Mouse (Mus musculus) adrenal gland, postnatal 10 days (tissue): Measurements from ENCODE around the gene Nkiras2. TPM values are rescaled to one million over a fixed set of nuclear protein-coding genes. Genes with fewer than 3 reads are reported as not detected.
"Not testable (repeated sequence)": the region's sequence is repeated elsewhere in the genome, so short reads cannot be mapped to it uniquely, and the experiment has no call there.

Experiments
- DNase-seq: peaks from one replicate; pipeline ENCODE4 v3.0.0; 2021; ENCODE audit warnings: mixed read lengths
- long read RNA-seq, 2 experiments: library from polyadenylated mRNA; stranded (forward); transcript quantifications; one replicate each; pipeline ENCODE4 v2.0.0; 2021
- total RNA-seq, 2 experiments: library from RNA; stranded (reverse); gene quantifications; 2 replicates each; pipeline ENCODE4 v1.2.3; 2021

Nkiras2 gene
- total RNA-seq = 10 to 100 TPM; 44.9 to 54.3 TPM
- long read RNA-seq, experiment 1, transcript Nkiras2-201 (4 exons, 2,097 nt) = major isoform, 56 of 71 reads
- long read RNA-seq, experiment 1, partial matches to known transcripts = 3 of 71 reads
- long read RNA-seq, experiment 1, other reads (novel, unspliced or antisense) = 12 of 71 reads
- long read RNA-seq, experiment 2, transcript Nkiras2-201 (4 exons, 2,097 nt) = major isoform, 54 of 64 reads
- long read RNA-seq, experiment 2, partial matches to known transcripts = 4 of 64 reads
- long read RNA-seq, experiment 2, other reads (novel, unspliced or antisense) = 6 of 64 reads

DNA sequence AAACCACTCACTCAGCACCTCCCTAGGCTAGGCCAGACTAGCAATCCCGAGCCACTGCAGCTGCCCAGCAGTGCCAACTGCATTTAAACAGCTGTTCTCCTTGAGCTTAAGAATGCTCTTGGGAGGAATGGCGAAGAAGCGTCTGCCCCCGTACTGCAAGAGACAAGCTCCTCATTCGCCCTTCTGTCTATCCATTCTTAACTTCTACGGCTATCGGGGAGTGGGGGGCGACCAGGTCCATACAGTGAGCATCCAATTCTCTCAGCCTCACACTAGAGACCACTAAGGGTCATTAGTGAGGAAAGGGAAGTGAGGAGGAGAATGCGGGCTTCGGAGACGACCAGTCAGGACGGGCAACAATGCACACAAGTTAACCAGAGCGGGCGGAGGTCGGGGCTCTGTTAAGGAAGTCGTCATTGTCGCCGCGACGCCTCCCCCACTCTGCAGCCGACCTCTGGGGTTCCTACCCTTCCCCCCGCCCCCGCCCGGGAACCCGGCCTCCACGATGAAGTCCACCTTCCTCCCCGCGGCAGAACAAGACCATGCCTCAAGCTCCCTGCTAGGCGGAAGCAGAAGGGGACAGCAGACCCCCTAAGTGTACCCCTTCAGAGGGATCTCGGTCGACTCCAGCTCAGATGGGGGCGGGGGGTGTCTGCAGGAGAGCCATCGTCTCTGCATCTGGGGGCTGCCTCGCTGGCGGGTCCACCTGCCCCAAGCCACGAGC is at the start of gene Nkiras2:
Gene Nkiras2, plus strand, starts transcription at position 484 of the 724 bp plus-strand sequence.
- DNase-seq = peak; percentile 82

DNA sequence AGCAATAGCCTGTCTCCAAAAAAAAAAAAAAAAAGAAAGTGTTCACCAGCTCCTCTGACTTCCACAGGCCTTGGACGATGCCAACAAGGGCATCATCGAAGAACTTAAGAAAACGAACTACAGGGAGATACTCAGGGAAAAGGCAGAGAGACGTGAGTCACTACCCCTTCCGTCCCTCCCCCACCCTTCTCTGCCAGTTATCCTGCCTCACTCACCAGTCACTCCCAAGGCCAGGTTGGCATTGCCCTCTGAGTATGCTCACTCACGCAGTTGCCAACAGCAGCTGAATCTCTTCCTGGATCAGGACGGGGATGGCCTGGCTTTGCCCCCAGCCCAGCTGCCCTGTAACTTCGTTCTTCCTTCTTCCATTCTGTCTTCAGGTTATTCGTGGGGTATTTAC is 49.3 kb upstream of the Nkiras2 start:
- DNase-seq = peak; percentile 82

DNA sequence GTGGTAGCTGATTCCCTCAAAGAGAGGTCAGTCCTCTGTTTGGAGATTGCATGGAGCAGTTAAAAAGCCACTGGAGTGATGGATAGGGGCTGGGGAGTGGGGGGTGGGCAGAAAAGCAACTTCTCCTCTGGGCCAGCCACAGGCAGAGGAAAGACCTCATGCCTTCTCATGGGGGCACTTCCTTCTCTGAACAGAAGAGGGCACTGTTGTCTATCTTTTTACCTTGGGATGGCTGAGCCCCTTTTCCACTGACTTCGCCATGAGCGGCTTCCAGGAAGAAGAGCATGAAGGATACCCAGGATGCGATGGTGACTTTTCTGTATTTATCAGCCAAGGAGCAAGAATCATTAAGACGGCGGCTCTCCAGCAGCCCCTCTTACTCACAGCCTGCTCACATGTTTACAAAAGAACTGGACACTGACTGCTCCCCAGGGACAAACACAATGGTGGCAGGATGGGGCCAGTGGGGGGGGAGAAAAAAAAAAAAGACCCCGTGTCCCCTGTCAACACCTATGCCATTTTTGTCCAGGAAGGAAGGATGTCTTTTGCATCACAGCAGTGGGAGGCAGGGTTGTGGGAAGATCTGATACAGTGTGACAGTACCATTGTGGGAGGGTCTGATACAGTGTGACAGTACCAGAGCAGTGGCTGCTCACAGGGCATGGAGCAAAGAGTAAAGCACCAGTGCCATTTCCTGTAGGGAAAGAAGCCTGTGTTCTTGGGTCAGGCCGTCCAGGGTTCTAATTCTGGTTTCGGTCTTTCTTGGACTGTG is 48.4 kb upstream of the Nkiras2 start:
- peak; percentile 86 for DNase-seq

DNA sequence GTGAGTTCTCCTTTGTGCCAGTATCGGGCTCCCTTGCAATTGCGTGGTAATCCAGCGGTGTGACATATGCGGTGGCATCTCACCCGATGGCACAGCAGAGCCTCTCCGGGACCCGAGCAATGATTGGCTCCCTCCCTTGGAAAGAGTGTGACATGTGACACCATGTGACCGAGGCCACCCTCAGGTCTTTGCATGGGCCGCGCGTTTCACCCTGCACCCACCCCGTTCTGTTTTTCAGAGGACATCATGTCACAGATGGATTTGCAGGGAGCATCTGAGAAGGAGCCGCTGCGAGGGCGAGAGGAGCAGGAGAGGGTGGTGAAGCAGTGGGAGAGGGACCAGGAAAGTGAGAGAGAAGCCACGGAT is 47.9 kb upstream of the Nkiras2 start:
- DNase-seq = no peak

DNA sequence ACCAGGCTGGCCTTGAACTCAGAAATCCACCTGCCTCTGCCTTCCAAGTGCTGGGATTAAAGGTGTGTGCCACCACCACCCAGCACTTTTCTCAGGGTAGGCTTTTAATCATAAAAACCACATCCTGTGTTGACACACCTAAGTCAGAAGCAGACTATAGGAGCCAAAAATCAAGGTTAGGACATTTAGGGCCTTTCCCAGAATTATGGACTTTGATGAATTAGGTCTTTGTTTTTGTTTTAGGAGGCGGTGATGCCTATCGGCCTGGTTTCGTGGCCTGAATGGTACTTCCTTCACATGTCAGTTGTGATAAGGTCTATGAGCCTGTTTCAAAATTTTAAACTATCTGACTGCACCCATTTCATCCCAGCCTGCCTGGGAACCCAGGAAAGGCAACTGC is 44.9 kb upstream of the Nkiras2 start:
- DNase-seq = no peak

DNA sequence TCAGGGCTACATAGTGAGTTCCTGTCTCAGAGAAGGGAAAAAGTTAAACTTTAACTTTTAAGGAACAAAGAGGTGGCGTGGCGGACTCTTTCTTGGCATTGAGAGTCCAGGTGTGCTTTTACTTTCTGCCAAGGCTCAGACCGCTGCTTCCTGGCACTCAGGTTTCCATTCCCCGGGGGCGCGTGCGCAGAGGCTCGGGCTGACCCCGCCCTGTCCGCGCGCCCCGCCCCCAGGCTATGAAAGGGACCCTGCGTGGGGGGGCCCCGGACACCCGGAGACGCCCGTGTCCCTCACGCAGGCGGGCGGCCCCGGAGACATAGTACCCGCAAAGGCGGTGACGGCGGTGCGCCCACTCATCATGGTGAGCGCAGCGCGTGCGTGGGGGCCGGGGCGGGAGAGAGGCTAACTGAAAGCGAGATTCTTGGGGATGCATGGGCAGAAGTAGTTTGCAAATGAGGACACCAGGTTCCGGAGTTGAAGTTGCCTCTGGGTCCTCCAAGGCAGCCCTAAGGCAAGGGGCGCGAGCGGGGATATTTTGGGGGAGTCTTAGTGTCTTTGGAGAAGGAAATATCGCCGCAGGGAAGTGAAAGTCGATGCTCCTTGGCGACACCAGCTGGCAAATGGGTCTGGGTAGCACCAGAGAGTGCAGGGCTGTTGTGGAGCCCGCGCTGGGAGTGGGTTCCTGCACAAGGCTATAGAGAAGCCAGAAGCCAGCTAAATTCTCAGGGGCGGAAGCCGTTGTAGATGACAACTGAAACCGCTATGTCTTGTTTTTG is 44.1 kb upstream of the Nkiras2 start, which contains the start of gene Cnp:
Gene Cnp, plus strand, starts transcription at position 197 of the 776 bp plus-strand sequence.
- peak; percentile 90 for DNase-seq

DNA sequence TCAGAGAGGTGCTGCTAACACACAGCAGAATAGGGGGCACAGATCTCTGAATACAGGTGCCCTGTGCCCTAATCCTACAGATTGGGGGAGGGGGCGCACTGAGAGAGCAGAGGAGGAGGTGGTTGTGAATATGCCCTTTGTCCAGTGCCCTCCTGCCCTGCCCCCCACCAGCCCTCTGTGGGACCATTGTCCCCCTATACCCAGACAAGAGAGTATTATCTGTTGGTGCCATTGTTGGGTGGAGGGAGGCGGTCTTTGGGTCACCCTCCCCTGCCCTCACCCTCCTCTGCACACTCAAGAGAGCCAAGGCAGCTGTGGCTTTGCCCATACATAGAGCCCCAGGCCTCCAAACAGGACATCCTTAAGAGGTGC is 43.6 kb upstream of the Nkiras2 start:
- peak; percentile 27 for DNase-seq

DNA sequence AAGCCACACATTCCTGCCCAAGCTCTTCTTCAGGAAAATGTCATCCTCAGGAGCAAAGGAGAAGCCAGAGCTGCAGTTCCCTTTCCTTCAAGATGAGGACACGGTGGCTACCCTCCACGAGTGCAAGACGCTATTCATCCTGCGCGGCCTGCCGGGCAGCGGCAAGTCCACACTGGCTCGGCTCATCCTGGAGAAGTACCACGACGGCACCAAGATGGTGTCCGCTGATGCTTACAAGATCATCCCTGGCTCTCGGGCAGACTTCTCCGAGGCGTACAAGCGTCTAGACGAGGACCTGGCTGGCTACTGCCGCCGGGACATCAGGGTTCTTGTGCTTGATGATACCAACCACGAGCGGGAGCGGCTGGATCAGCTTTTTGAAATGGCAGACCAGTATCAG is 42.8 kb upstream of the Nkiras2 start:
- no peak for DNase-seq

DNA sequence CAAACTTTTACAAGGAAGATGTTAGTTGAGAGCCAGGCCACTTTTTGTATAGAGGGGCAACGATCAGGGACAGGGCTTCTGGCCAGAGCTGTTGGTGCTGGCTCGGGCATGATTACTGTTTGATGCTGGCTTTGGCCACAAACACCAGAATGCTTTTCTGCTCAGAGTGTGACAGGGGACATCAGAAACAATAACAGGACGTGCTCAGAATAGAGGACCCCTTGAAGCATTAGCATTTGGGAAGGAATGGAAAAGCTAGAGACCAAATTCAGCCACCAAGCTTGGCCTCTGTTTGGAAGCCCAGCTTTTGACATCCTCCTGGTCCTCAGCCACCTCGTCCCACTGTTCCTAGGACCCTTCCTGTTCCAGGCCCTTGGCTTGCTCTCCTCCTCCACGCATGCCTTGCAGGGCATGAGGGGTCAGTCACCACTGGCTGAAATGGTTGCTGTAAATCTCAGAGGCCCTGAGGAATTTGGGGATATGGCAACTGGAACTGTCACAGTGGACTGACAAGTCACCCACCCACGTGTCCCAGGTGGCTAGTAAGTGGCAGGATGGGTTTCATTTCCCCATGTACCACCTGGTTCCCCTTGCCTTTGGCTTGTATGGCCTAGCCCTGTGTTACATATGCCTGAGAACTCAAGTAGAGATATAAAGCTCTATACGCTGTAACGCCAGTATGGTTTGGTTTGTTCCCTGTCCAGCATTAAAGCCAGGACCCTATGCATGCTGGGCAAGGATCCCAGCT is 41.0 kb upstream of the Nkiras2 start:
- DNase-seq = no peak

DNA sequence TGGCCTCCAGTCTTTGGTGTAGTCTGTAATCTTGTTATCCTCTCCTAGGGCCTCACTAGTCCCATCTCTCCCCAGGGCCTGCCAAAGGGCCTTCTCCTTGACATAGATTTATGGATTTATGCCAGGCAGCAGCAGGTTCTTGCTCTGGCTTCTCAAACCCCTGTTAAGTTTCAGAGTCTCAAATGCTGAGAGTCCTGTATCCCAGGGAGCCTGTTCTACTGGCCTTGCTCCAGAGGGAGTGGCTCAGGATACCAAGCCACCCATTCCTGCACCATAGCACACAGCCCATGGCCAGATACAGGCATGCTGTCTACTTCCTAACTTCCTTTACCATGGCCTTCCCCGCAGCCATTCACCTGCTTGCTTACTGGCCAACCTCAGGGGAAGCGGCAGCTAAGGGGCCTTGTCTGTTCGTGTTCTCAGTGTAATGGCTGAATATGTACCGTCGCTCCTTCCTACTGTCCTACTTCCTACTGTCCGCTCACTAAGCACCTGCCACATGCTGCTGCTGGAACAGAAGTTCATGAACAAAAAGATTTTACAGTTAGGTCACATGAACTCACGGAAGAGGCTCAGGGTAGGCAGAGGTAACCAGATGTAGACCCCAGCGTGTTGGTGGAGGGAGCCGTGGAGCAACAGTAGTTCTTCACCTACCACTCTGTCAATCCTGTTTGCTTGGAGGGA is 39.8 kb upstream of the Nkiras2 start:
- no peak for DNase-seq

DNA sequence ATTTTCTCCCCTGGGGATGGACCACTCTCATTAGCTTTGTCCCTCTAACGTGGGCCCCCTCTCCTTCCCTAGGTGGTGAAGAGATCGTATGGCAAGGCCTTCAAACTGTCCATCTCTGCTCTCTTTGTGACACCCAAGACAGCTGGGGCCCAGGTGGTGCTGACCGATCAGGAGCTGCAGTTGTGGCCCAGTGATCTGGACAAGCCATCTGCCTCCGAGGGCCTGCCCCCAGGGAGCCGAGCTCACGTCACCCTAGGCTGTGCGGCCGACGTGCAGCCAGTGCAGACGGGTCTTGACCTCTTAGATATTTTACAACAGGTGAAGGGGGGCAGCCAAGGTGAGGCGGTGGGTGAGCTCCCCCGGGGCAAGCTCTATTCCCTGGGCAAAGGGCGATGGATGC is 38.8 kb upstream of the Nkiras2 start:
- no peak for DNase-seq

DNA sequence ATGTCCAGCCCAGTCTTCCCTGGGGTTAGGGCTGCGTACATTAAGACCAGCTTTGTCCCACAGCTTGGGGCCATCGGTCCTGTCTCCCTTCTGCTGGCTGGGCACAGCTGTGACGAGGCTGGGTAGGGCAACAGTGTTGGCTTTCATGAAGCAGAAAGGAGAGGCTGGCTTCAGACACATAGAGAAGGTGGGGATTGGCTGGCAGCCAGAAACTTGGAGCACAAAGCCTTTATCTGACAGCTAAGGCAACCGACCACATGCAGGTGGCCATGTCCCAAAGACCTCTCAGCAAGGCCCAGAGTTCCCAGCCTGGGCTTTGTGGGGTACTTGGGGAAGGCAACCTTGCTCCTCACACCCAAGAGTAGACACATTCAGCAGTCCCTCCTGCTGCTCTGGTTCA is 37.3 kb upstream of the Nkiras2 start:
- peak; percentile 67 for DNase-seq

DNA sequence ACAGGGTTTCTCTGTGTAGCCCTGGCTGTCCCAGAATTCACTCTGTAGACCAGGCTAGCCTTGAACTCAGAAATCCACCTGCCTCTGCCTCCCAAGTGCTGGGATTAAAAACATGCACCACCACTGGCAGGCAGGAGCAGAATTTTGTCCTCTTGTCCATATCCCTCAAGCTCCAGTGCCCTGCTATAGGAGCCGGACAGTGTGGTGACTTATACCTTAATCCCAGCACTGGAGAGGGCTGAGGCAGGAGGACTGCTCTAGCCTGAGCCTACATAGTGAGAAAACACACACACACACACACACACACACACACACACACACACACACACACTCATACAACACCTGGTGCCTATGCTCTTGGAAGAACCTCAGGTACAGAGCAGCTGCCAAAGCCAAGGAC is 36.6 kb upstream of the Nkiras2 start:
- not testable (repeated sequence) for DNase-seq

DNA sequence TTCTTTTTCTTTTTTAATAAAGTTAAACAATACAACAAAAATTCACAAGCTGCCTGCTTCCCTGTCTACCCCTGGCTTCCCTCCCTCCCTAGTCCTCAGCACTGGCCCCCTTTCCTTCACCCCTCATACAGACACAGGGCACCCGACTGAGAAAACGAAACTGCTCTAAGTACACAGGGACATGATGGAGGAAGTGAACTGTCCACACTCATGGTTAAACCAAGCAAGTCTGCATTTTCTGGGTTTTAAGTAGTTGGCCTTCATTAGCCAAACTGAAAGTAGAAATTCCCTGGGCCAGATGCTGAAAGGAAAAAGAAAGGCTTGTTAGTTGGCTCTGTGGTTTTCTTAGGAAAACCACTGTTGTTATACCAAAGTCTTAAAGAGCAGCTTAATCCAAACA is 36.2 kb upstream of the Nkiras2 start:
- DNase-seq = no peak

DNA sequence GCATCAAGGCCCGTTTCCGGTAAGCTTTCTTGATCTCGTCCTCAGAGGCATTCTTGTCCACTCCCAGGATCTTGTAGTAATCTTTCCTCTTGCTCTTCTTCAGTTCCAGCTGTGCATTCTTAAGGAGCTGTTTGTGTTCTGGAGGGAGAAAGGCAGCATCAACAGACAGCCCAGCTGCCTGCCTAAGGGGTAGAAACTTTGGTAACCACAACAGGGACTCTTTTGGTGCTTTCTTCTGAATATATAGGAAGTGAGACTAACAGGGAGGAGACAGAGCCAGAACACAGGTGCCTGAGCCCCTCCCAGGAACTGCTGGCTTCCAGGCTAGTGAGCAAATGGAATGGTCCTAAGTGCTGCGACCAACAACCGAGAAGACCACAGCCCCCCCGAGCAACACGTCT is 34.5 kb upstream of the Nkiras2 start:
- no peak for DNase-seq

DNA sequence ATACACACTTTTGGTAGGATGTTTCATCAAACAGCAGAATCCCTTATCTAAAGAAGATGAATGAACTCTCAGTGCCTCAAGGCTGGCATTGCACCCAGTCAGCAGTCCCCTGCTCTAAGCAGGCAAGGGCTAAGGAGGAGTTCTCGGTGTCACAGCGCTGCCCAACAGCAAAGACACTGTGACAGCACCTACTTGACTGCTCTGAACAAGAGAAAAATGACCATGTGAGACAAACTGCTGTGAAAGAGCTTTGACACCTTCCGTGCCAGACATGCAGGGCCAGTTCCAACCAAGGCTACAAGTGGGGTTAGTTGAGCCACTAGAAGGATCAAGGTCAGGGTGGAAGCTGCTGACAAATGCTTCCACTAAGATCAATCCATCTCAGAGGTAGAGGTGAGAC is 33.9 kb upstream of the Nkiras2 start:
- no peak for DNase-seq

DNA sequence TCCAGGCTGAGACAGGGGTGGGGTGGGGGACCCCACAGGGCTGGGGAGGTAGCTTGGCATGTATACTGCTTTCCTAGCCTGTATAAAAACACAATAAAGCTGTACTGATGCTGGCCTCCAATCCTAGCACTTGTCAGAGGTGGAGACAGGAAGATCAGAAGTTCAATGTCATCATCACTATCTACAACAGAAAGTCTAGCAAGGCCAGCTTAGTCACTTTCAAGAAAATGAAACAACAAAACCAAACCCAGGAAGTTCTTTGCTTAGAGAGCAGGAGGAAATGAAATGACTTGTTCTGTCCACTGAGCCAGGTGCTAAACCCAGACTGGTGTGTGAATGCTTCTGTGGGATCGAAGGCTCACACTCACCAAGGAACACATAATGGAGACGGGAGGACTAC is 30.6 kb upstream of the Nkiras2 start:
- no peak for DNase-seq

DNA sequence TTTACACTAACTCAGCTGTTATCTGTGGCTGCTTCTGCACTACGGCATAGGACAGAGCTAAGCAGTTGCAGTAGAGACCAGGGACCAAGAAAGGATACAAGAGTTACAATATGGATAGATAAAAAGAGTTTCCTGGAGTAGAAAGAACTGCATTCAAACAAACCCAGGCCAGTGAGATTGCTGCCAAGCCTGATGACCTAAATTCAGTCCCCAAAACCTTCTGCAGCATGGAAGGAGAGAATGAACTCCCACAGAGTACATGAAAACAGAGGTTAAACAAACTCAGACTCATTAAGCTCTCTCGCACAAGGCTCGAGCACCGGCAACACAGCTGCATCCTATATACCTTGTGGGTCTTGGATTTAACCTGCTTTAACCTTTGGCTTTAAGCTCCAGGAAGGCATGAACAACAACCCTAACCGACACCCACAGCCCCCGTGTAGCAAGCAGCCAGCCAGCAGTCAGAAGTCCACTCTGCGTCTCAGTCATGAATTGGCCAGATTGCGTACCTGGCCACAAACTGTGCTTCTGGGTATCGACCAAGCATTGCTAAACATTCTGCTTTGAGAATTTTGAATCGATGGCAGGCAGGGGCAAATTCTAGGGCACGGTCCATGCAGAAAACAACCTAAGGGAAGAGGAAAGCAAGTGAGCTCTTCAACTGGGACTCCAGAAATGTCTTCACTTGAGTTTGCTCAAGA is 26.5 kb upstream of the Nkiras2 start:
- no peak for DNase-seq

DNA sequence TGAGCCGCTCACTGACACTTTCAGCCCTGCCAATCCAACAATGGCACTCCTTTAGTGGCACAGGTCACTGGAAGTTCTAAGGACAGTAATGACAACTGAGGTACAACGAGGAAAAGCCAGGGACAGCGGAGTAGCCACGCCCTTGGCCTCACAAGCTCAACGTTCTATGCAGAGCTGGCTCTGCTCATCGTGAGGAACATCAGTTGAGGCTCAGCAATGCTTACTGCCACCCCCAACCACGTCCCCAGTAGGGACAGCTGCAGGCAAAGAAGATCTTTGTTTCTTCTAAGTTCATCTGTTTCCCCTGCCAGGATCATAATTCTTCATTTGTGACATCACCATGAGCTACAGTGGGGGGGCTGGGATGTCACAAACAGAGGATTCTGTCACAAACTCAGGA is 24.4 kb upstream of the Nkiras2 start:
- DNase-seq = no peak

DNA sequence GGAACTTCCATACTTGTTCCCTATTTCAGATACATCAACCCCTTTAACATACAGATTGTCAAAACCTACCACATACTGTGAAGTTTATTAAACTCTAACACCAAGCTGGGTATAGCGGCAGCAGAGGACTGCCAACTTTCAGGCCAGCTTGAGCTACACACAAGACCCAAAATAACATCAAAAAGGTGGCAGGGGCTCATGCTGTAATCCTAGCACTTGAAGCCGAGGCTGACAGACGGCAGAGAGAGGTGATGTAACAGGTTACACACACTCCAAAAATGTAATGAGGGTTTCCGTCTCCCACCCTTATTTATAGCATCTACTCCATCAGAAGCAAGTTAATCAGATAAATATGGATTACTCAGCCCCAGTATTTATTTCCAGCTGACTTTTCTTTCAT is 23.5 kb upstream of the Nkiras2 start:
- DNase-seq = no peak

DNA sequence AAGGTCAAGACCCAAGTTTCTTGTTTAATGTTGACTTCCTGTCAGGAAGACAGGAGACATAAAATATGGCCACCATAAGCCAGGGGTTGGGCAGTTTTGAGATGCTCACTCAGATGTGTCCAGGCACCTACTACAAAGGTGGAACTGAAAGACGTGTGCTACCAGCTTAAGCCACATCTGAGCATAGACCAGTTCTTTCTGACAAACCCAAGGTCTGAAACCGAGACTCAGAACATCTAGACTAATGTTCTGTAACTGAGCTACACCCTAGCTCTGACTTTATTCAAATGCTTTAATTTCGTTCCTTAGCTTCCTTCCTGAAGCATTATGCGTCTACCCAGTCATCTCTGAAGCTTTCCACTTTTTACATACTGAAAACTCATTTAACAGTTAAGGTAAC is 21.0 kb upstream of the Nkiras2 start:
- DNase-seq = no peak
